Mouse (Mus musculus) urinary bladder, adult 2 months (tissue): ENCODE data around the gene Ak9. TPM values are rescaled to one million over a fixed set of nuclear protein-coding genes. Genes with fewer than 3 reads are reported as not detected.

ENCODE experiments used
- polyA plus RNA-seq: library from polyadenylated mRNA; depleted of rRNA; stranded (reverse); fragments of >200 nt; gene quantifications from 2 replicates; pipeline ENCODE4 v1.2.3, GENCODE M21; 2012; rRNA removed

The Ak9 gene
- polyA plus RNA-seq, 1 experiment: not detected

Other genes starting within 250 kb of the Ak9 start
- gene Gpr6, start 231.7 kb upstream of the Ak9 start, polyA plus RNA-seq: not detected in 2 replicates
- 10.6 and 11.9 TPM in 2 replicates for gene Fig4, start 720 bp upstream of the Ak9 start, polyA plus RNA-seq
- gene Zbtb24, start 146.4 kb downstream of the Ak9 start, polyA plus RNA-seq: 15.8 and 17.4 TPM in 2 replicates
- gene Mical1, start 172.3 kb downstream of the Ak9 start, polyA plus RNA-seq: 48.9 and 57.9 TPM in 2 replicates
- gene Smpd2, start 186.4 kb downstream of the Ak9 start, polyA plus RNA-seq: 167 and 169 TPM in 2 replicates
- 10.7 and 11.5 TPM in 2 replicates for gene Ppil6, start 186.5 kb downstream of the Ak9 start, polyA plus RNA-seq
- 119 and 143 TPM in 2 replicates for gene Cd164, start 215.4 kb downstream of the Ak9 start, polyA plus RNA-seq